Comparison of ENCODE assay signal across 8 mouse cellular contexts in the genomic region with DNA sequence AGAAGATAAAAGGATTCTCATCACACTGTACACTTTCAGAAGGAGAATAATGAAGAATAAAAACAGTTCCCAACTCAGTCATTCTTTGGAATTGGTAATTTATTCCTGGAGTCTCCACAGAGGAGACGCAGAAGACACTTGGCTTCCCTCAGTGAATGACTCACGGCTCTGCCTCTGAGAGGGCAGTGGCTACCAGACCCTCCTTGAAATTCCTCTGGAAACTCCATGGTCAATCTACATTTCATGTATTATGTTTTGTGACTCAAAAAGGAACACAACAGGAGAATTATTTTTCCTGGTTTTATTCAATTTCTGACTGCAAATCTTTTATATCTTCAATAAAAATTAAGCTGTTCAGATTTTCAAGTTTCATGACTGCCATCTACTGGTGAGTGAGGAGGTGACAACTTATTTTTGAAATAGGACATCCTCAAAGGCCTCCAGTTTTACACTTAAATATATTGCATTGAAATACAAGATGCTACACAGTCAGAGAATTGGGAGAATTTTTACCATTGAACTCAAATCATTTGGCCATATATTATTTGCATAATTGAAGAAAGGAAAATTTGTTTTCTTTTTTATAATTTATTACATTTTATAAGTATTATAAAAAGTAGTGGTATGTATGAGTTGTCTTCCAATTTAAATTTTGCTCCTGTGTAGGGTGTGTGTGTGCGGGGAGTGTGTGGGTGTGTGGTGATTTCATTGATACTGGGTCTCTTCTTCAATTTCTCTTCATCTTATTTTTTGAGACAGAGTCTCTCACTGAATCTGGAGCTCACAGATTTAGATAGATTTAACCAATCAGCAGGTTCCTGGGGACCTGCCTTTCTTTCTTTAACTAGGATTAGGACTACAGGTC.
DNase-seq lines count a peak whose midpoint lies in the region; ATAC-seq and TF ChIP-seq lines count a peak whose summit lies in the region.

No protein-coding gene starts in this region.

- peak; percentile 30 for DNase-seq in A20 (ENCODE audit: low read depth, low spot score)
- peak; percentile 67 for DNase-seq in brain, adult 2 months (ENCODE audit: low read depth, low spot score)
- peak; percentile 80 for DNase-seq in hindbrain, postnatal 0 days (ENCODE audit: low spot score)
- DNase-seq in heart, postnatal 4 days: no peak
- no peak for DNase-seq in frontal cortex, postnatal 25 days (ENCODE audit: low spot score in 2 of 2)

- no peak overlapping the region for H3K27ac ChIP-seq in intestine, postnatal 0 days (ENCODE audit: low read depth, low read length)
- H3K27ac ChIP-seq in intestine, embryonic 15.5 days: no peak overlapping the region
- no peak overlapping the region for H3K27ac ChIP-seq in hindbrain, postnatal 0 days

- H3K9me3 ChIP-seq in intestine, postnatal 0 days (ENCODE audit: control insufficient read depth): no peaks in the 10 kb centered on the region
- H3K9me3 ChIP-seq in intestine, embryonic 15.5 days: no peaks in the 10 kb centered on the region
- H3K9me3 ChIP-seq in hindbrain, postnatal 0 days (ENCODE audit: low read length): no peaks in the 10 kb centered on the region

- no peaks in the 10 kb centered on the region for H3K27me3 ChIP-seq in intestine, postnatal 0 days (replicated peaks; ENCODE audit: control insufficient read depth, insufficient read depth, low read length)
- H3K27me3 ChIP-seq in intestine, embryonic 15.5 days (replicated peaks): no peaks in the 10 kb centered on the region
- H3K27me3 ChIP-seq in hindbrain, postnatal 0 days (ENCODE audit: insufficient read depth, low read length): no peaks in the 10 kb centered on the region

- H3K4me1 ChIP-seq in intestine, postnatal 0 days (replicated peaks; ENCODE audit: control insufficient read depth, insufficient read depth, low read length): no peaks in the 10 kb centered on the region
- no peaks in the 10 kb centered on the region for H3K4me1 ChIP-seq in intestine, embryonic 15.5 days (replicated peaks)
- H3K4me1 ChIP-seq in hindbrain, postnatal 0 days (ENCODE audit: insufficient read depth, low read length): no peaks in the 10 kb centered on the region

- no peak overlapping the region for H3K9ac ChIP-seq in intestine, postnatal 0 days (ENCODE audit: low read depth, low read length)
- no peak overlapping the region for H3K9ac ChIP-seq in intestine, embryonic 15.5 days
- H3K9ac ChIP-seq in hindbrain, postnatal 0 days (replicated peaks; ENCODE audit: low read length): no peak overlapping the region

- H3K4me2 ChIP-seq in intestine, postnatal 0 days (replicated peaks; ENCODE audit: low read depth): no peak overlapping the region
- H3K4me2 ChIP-seq in intestine, embryonic 15.5 days (replicated peaks): no peak overlapping the region
- H3K4me2 ChIP-seq in hindbrain, postnatal 0 days (ENCODE audit: low read depth, low read length): no peak overlapping the region

- ATAC-seq in intestine, postnatal 0 days: no peak
- ATAC-seq in intestine, embryonic 15.5 days: no peak
- ATAC-seq in hindbrain, postnatal 0 days: peak; percentile 79
- no peak for ATAC-seq in megakaryocyte-erythroid progenitor cell, adult 5-6 weeks (replicated peaks; ENCODE audit: low FRiP score, low TSS enrichment, poor library complexity, severe bottlenecking)

- 67% methylated on average over 3 of the region's 3 CpGs for WGBS in intestine, postnatal 0 days
- WGBS in intestine, embryonic 15.5 days: 53% methylated on average over 3 of the region's 3 CpGs
- 40% methylated on average over 3 of the region's 3 CpGs for WGBS in hindbrain, postnatal 0 days

- H3K4me3 ChIP-seq in intestine, postnatal 0 days (ENCODE audit: low read depth, low read length): no peak overlapping the region
- no peak overlapping the region for H3K4me3 ChIP-seq in intestine, embryonic 15.5 days (replicated peaks)
- no peak overlapping the region for H3K4me3 ChIP-seq in hindbrain, postnatal 0 days (ENCODE audit: low read length)

- peak; percentile 66 for TF ChIP-seq CTCF in intestine, postnatal 0 days (IDR thresholded peaks at IDR 0.05; ENCODE audit: low read depth)
- peak; percentile 68 for TF ChIP-seq CTCF in hindbrain, postnatal 0 days (IDR thresholded peaks at IDR 0.05; ENCODE audit: low read depth)

- H3K36me3 ChIP-seq in intestine, postnatal 0 days (ENCODE audit: control insufficient read depth, insufficient read depth): no peaks in the 10 kb centered on the region
- H3K36me3 ChIP-seq in intestine, embryonic 15.5 days: no peaks in the 10 kb centered on the region
- no peaks in the 10 kb centered on the region for H3K36me3 ChIP-seq in hindbrain, postnatal 0 days (ENCODE audit: insufficient read depth, low read length)

Comparison
In these comparisons a context has a peak if more than half of its experiments do, and no peak if none do; other contexts are left out.
1. DNase-seq: peak in A20 (single experiment), brain, adult 2 months (single experiment) and hindbrain, postnatal 0 days (single experiment); none in heart, postnatal 4 days (single experiment) and frontal cortex, postnatal 25 days (0 of 2).